Comparison of ENCODE assay signal across 8 mouse cellular contexts in the genomic region with DNA sequence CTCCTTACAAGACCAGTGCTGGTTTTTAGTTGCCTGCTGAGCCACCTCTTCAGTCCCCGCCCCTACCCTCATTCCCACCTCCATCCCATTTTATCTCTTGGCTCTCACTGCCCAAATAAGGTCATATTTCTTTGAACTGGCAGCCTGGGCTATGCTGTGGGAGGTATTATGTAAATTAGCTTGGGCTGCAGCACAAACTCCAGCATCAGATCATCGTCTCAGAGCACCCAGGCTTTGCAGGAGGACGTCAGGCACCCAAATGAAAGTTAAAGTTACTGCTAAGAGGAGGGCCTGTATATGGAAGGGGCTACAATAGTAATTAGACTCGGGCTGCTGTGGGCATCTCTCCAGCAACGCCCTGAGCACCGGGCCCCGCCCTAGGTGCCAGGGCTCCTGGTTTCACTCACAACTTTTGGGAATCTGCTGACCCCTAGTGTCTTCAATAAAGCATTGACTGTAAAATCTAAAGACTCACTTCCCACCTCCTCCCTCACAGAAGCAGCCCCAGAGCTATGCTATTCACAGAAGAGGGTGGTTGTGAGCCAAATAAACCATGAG.
DNase-seq lines count a peak whose midpoint lies in the region; ATAC-seq lines count a peak whose summit lies in the region.

No protein-coding gene starts in this region.

- no peaks in the 10 kb centered on the region for H3K9me3 ChIP-seq in forebrain, embryonic 16.5 days (ENCODE audit: control insufficient read depth, low read length)
- H3K9me3 ChIP-seq in liver, embryonic 15.5 days (replicated peaks), result no peaks in the 10 kb centered on the region
- no peaks in the 10 kb centered on the region for H3K9me3 ChIP-seq in neural tube, embryonic 14.5 days (ENCODE audit: control insufficient read depth, low read length)

- WGBS in forebrain, embryonic 16.5 days, result 3% methylated on average over 7 of the region's 7 CpGs
- 4% methylated on average over 7 of the region's 7 CpGs for WGBS in liver, embryonic 15.5 days (ENCODE audit: insufficient replicate concordance)
- 3% methylated on average over 7 of the region's 7 CpGs for WGBS in neural tube, embryonic 14.5 days

- no peaks in the 10 kb centered on the region for H3K36me3 ChIP-seq in forebrain, embryonic 16.5 days (ENCODE audit: control insufficient read depth, insufficient read depth)
- H3K36me3 ChIP-seq in liver, embryonic 15.5 days (replicated peaks), result no peaks in the 10 kb centered on the region
- no peaks in the 10 kb centered on the region for H3K36me3 ChIP-seq in neural tube, embryonic 14.5 days (ENCODE audit: control insufficient read depth, insufficient read depth, low read length)

- no peaks in the 10 kb centered on the region for H3K27me3 ChIP-seq in forebrain, embryonic 16.5 days (replicated peaks; ENCODE audit: control insufficient read depth, insufficient read depth, low read length)
- H3K27me3 ChIP-seq in liver, embryonic 15.5 days, result no peaks in the 10 kb centered on the region
- no peaks in the 10 kb centered on the region for H3K27me3 ChIP-seq in neural tube, embryonic 14.5 days (ENCODE audit: control insufficient read depth, insufficient read depth, low read length)

- H3K4me3 ChIP-seq in forebrain, embryonic 16.5 days (replicated peaks; ENCODE audit: low read length), result 0 out of 2 replicates have a peak overlapping the region, but pooled peaks have one; percentile 6
- 0 out of 2 replicates have a peak overlapping the region, but pooled peaks have one; percentile 7 for H3K4me3 ChIP-seq in liver, embryonic 15.5 days (replicated peaks)
- H3K4me3 ChIP-seq in neural tube, embryonic 14.5 days (ENCODE audit: low read depth, low read length), result no peak overlapping the region

- peak; percentile 74 for ATAC-seq in forebrain, embryonic 16.5 days
- ATAC-seq in liver, embryonic 15.5 days (ENCODE audit: insufficient read depth), result peak; percentile 61; the same call in 1 of the 2 replicates
- ATAC-seq in neural tube, embryonic 14.5 days (ENCODE audit: low read depth), result peak; percentile 81

- H3K9ac ChIP-seq in forebrain, embryonic 16.5 days (replicated peaks; ENCODE audit: low read depth, low read length), result no peak overlapping the region
- H3K9ac ChIP-seq in liver, embryonic 15.5 days, result no peak overlapping the region
- no peak overlapping the region for H3K9ac ChIP-seq in neural tube, embryonic 14.5 days (replicated peaks; ENCODE audit: low read depth, low read length)

- peak; percentile 45 for DNase-seq in MN1 (ENCODE audit: low spot score)
- DNase-seq in cerebellum, adult 18-20 months, result peak; percentile 65 to 77
- DNase-seq in heart, postnatal 36 days, result peak; percentile 59 to 67
- DNase-seq in layer of hippocampus, adult 11-12 months (ENCODE audit: low spot score), result peak; percentile 74
- peak; percentile 22 for DNase-seq in urinary bladder, postnatal 25 days (ENCODE audit: low spot score)

- peaks cover 23% of the 10 kb centered on the region for H3K4me1 ChIP-seq in forebrain, embryonic 16.5 days (replicated peaks; ENCODE audit: control insufficient read depth, insufficient read depth, low read length)
- H3K4me1 ChIP-seq in liver, embryonic 15.5 days (replicated peaks), result peaks cover 13% of the 10 kb centered on the region
- peaks cover 4% of the 10 kb centered on the region; the same call in 1 of the 2 replicates for H3K4me1 ChIP-seq in neural tube, embryonic 14.5 days (ENCODE audit: control insufficient read depth, insufficient read depth, low read length)

- H3K27ac ChIP-seq in forebrain, embryonic 16.5 days (ENCODE audit: low read length), result no peak overlapping the region
- H3K27ac ChIP-seq in liver, embryonic 15.5 days (replicated peaks), result no peak overlapping the region
- H3K27ac ChIP-seq in neural tube, embryonic 14.5 days (ENCODE audit: low read depth, low read length), result no peak overlapping the region

- intact Hi-C loops in heart, postnatal 36 days (cut with DNase I), result loop anchor here (1.0 to 2.0 kb wide), 4 partner anchors 32 to 487 kb away; no protein-coding TSS in a partner anchor

- H3K4me2 ChIP-seq in forebrain, embryonic 16.5 days (ENCODE audit: low read length), result peak overlapping the region; percentile 36
- H3K4me2 ChIP-seq in liver, embryonic 15.5 days, result peak overlapping the region; percentile 38
- H3K4me2 ChIP-seq in neural tube, embryonic 14.5 days (ENCODE audit: low read depth, low read length), result peak overlapping the region; percentile 35; the same call in 1 of the 2 replicates

Comparison
In these comparisons a context has a peak if more than half of its experiments do, and no peak if none do; other contexts are left out.
1. DNase-seq: peak in every context shown above with its lines; median percentile 74 in layer of hippocampus, adult 11-12 months; 71 in cerebellum, adult 18-20 months; 63 in heart, postnatal 36 days; 45 in MN1; 22 in urinary bladder, postnatal 25 days.